Mouse (Mus musculus): ENCODE data around the gene Tead3.
"Not testable (repeated sequence)": the region's sequence is repeated elsewhere in the genome, so short reads cannot be mapped to it uniquely, and the experiment has no call there.

The Tead3 gene

DNA sequence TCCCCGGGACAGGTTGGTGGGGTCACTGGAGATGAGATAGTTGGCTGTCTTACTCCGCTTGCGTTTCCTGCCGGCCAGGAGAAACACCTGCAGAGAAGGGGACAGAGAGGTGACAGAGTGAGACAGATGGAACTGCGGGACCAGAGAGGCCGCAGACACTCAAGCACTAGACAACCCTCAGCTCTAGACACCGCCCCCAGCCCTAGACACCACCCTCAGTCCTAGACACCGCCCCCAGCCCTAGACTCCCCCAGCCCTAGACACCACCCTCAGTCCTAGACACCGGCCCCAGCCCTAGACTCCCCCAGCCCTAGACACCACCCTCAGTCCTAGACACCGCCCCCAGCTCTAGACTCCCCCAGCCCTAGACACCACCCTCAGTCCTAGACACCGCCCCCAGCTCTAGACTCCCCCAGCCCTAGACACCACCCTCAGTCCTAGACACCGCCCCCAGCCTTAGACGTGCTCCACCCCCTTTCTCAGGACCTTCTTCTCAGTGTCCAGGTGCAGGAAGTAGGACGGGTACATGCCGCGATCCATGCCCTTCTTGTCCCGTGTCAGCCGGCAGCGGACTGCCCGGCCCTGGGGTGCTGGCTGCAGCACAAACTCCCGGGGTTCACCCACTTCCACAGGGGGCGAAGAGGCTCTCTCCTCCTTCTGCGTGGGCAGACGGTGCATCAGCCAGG, 8.1 kb upstream of the Tead3 start:
- DNase-seq: not testable (repeated sequence)

DNA sequence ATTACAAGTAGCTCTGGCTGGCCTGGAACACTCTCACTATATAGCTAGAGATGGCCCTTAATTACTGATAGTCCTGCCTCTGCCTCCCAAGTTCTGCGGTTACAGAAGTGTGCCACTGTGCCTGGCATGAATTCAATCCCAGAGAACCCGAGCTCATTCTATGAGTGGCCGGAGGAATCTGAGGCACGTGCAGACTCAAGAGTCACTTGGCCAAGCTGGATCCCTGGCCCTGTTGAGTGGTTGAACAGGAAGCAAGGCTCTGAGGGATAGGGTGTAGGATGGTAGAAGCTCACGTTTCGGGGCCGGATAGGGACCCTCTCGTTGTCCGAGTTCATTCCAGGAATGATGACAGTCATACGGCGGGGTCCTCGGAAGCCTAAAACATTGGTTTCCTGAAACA, 5.3 kb upstream of the Tead3 start:
- no peak for DNase-seq

DNA sequence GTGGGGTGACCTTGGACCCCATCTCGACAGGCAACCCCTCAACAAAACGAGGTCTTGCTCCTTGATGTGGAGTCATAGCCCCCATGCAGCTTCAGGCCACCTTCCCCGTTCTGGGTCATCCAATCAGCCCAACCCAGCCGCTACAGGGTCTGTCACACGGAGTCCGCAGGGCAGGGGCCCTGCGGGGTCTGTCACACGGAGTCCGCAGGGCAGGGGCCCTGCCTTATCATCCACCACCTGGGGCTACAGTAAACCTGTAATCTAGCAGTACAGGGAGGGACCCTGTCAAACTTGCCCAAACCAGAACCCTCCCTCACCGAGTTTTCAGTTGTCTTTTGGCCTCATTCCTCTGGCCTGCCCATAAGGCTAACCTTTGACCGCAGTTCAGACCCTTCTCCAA, 1.4 kb upstream of the Tead3 start:
- no peak for DNase-seq

DNA sequence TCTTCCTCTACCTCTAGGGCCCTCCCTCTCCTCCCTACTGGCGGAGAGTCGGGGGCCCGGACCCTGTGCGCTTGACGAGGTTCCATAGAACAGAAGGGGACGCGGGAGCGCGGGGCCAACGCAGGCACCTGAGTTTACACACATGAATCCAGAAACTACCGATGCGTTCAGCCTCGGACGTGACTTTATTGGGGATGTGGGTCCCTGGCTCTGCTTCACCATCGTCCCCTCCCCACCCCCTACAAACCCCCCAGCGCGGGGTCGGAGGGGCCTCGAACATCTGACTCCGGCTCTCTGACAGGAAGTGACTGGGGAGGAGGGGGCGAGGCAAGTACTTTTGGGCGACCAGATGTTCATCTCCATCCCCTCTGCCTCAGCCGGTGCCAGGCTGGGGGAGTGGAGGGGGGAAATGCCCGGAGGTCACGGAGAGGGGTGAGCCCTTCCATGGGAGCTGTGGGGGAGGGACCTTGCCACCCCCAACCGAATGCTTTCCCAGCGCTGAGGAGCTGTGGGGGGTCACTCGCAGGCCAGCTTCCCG, 805 bp upstream of the Tead3 start:
- DNase-seq: no peak

DNA sequence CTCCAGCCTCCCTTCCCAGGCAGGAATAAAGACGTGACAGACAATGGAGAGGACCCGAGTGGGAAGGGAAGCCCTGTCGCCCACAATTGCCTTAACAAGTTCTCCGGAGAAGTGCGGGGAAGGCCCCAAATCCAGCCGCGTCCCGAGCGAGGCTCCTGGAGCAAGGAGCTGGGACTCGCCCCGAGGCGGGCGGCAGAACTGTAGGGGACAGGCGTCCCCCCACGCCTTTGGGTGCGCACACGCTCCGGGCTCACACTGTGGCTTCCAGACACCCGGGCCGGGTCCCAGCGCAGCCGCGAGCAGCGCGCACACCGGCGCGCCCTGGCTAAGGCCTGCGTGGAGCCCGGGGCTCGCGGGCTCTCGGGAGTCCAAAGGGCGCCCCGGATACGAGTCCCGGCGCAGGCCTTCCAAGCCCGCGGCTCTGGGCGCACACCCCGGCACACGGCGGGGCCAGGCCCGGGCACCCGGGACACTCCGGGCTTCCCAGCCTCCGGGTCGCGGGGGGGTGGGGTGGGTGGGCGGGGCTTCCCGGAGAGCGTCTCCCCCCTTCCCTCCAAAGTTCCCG, 634 bp downstream of the Tead3 start:
- DNase-seq: peak in 1 of 2 experiments; percentile 27

DNA sequence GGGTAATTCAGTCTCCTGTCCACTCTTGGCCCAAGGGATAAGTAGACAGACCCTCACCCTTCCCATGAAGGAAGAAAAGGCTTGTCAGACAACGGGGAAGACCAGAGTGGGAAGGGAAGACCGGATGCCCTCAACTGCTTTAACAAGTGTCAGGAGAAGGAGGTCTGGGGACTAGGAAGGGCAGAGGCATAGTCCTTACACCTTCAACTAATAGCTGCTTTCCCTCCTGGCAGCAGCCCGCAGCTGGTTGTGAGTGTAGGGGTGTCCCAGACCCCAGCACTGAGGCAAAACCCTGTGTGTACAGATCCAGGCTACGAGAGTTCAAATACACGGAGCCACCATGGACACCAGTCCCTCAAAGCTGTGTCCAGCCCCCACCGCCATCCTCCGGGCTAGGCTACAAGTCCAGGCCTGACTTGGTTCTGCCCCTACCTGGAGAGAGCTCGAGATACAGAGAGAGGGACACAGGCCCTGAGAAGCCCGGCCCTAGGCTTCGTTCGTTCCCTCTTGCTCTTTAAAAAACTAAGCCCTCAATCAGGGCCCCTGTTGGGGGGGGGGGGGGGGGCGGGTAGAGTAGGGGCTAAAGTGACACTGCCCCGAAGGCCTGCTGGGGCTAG, 1.2 kb downstream of the Tead3 start:
- no peak for DNase-seq

DNA sequence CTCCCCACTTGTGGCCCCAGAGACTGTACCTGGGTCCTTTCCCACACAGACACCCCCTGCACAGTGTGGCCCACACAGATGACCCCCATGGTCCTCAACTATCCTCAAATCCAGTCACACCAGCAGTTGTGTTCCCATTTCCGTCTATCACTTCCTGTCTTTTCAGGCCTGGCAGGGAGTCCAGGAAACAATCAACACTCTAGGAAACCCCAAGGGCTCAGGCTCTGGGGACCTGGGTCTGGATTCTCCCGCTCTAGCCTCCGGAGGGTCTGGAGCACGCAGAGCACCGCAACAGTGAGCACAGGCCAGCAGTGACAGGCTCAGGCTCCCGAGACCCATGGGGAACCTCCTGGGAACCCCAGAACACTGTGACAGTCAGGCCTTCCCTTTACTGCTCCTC, 2.4 kb downstream of the Tead3 start:
- DNase-seq: no peak

DNA sequence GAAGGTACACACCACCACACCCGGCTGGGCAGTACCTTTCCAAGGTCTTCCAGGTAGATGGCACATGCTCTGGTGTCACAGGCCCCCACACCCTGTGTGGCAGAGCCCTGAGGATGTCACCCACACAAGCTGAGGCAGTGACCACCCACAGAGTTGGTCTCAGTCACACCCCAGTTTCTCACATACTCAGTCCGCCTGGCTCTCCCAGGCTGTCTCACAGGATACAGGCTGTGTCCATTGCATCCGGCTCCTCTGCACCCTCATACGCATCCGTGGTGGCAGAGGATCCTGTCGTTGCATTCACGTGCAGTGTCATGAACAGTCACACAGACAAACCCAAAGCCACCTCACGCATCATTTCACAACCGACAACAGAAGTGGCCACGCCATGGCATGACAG, 3.3 kb downstream of the Tead3 start:
- DNase-seq: no peak

DNA sequence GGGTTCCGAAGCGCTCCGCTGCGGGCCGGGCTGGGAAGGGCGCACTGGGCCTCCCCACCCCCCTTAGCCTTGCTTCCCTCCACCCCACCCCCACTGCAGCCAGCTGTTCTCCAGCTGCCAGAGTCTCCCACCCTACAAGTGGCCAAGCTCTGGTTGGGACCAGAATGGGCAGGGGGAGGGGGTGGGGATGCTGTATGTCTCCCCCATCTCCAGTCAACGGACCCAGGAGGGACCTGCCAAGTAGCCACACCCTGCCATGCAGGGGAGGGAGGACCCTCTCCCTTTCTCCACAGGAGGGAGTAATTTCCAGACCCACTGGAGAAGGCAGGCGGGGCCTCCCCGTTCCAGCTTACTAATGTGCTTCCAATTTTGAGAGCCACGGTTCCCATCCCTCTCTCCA, 4.7 kb downstream of the Tead3 start:
- DNase-seq: no peak

DNA sequence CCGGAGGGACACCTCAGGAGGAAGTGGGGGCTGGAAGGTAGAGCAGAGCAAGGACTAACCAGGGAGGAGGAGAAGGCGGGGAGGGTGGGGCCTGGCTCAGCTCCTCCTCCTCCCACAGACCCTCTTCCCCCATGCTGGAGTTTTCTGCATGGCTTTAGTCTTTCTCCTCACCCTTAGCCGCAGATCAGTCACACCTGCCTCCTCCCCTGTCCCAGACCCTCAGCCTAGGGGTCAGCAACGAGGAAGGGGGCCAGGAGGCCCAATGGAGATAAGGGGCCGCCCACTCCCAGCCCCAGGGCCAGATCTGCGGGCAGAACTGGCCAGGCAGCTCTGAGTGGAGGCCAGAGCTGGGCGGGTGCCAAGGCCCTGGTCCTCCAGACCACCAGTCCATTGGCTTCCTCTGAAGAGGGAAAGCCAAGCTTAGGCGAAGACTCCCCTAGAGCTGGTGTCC, 5.3 kb downstream of the Tead3 start:
- no peak for DNase-seq

DNA sequence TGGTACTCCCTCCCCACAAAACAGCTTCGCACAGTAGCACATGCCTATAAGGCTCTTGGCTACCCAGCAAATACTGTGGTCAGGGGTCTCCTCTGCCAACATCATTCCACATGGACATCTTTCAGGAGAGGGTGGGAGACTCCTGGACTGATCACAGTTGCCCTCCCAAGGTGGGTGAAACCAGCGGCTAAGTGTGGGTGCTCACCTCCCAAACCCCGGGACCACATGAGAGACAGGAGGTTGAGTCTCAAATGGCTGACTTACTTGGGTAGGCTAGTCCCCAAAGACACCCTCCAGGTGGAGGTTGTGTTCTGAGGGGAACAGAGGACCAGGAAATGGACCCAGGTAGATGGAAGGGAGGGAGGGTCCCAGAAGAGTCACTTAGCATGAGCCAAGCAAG, 5.9 kb downstream of the Tead3 start:
- DNase-seq: no peak

DNA sequence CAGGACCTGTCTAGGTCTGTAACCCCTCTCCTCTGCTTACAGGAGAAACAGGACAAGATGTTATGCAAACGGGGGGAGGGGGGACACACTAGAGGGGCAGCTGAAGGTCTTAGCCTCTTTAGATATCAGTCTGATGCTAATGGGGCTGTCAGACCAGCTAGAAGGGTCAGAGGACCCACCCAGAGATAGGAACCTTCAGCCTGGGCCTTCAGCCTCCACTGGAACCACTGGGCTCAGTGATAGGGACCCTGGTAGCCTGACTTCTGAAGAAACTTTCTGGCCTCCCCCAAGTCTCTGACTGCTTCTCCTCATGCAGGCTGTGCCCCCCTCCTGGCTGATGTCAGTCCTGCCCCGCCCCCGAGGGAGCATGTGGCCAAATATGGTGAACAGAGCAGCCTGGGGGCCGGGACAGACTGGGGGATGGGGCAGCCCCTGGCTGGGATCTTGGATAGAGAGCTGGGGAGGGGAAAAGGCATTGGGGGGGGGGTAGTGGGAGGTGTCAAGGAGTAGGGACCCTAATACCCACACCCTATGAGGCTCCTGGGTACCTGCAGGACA, 6.5 kb downstream of the Tead3 start:
- no peak for DNase-seq

DNA sequence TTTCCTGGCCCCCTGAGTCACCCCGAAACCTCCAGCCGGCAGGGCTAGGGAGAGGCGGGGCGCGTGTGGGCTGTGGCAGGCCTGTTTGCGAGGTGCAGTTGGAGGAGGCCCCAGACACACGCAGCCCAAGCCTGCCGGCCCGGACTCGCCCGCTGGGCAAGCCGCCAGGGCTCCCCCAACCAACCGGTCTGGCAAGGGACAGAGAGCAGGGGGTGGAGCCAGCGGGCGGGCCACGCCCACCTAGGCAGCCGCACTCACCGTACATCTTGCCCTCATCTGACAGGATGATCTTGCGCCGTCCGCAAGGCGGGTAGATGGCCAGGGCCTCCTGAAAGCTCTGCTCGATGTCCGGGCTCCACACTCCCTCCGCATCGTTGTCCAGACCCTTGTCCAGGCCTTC, 9.5 kb downstream of the Tead3 start:
- DNase-seq: peak; percentile 56 to 63

DNA sequence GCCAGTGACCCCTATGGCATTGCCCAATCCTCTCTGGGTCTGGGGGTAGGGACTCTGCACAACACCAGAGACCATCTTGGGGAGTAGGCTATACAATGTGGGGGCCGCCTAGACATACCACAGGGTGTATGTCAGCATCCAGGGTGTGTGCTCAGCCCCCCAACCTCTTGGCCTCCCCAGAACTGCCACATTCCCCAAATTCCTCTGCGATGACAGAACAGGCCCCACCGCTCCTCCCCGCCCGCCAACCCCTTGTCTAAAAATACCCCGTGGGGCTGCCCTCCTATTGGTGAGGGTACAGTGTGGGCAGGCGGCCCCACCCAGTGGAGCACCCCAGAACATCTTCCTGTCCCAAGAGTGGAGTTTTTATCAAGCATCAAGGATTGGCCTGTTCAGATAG, 10.0 kb downstream of the Tead3 start:
- no peak for DNase-seq

DNA sequence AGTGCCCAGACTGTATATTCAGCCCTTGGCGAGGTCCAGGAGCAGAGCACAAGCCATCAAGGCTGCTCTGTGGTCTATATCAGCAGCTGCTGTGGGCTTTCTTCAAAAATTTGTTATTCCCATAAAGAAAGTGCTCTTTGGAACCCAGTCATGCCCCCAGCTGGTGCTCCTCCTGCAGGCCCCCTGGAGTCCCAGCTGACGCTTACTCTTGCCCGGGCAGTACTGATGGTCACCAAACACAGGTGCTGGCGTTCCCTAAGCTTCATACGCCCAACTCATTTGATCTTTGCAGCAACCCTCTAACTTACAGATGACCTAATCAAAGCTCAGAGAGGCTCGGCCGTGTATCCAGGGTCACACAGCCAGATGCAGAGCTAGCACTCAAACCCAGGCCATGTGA, 13.1 kb downstream of the Tead3 start:
- DNase-seq: no peak

DNA sequence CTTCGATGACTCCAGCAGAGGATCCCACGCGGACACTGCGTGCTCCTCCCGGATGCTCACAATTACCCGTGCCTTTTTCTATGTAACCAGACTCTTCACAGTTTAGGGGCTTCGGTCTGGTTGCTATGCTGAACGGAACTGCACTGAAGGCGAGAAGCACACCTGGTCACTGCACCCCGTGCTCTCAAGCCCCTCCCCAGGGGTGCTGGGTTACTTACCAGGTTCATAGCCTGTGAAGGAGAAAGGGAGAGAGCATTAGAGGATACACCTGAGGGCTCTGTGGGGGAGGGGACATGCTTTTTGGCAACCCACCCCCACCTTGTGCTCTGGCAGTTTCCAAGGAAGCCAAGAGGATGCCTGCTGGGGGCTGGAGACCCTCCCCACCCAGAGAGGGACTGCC, 15.3 kb downstream of the Tead3 start:
- no peak for DNase-seq

DNA sequence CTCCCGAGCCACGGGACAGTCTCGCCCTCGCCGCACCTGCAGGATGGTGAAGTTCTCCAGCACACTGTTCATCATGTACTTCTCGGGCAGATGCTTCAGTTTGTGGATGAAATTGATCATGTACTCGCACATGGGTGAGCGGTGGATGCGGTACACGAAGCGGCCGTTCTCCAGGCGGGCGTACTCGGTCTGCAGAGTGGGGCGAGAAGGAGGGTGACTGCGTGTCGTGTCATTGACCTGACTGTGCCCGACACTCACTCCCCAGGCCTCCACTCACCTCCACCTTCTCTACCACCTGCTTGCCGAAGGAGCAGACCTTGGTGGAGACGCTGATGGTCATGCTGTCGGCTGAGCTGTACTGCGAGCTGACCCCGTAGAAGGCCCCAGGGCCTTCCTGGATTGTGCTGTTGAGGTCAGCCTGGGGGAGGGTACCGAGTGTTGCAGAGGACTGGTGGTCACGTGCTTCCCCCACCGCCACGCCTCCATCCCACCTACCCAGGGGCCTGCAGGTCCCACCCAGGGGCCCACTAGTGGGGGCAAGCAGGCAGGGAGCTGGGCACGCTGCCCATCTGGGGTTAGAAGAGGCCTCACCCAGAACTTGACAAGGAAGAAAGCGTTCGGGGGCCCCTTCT, 17.6 kb downstream of the Tead3 start:
- no peak for DNase-seq

DNA sequence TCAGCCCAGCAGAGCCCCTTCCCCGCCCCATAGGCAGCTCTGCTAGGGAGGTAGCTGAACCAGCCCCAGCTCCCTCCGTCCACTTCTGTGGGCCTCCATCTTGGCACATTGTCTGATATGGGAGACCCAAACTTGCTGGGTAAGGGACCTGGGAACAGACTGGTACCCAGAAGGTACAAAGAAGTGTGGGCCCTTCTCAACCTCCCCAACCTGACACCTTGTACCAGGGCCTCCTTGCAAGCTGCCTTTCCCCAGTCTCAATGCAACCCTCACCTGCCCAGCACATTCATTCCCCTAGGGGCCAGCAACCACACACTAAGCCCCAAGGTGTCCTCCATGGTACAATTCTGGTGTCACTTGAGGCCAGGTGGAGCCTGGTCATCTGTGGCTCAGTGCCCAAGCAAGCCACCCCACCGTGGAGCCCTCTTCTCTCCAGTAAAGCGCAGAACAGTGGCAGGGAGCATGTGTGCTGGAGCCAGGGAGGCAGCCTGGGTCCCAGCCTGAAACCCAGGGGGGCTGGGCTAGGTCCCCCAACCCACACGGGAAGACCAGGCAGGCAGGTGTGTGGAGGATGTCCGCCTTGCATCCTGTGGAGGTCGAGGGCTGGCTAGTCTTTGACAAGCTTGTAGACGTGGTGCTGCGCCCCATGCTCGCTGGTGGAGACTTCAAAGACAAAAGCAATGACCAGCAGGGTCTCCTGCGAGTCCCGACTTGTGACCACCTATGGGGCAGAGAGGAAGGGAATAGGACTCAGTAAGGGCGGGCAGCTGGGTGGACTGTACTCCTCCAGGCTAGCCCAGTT, 18.3 kb downstream of the Tead3 start:
- no peak for DNase-seq

DNA sequence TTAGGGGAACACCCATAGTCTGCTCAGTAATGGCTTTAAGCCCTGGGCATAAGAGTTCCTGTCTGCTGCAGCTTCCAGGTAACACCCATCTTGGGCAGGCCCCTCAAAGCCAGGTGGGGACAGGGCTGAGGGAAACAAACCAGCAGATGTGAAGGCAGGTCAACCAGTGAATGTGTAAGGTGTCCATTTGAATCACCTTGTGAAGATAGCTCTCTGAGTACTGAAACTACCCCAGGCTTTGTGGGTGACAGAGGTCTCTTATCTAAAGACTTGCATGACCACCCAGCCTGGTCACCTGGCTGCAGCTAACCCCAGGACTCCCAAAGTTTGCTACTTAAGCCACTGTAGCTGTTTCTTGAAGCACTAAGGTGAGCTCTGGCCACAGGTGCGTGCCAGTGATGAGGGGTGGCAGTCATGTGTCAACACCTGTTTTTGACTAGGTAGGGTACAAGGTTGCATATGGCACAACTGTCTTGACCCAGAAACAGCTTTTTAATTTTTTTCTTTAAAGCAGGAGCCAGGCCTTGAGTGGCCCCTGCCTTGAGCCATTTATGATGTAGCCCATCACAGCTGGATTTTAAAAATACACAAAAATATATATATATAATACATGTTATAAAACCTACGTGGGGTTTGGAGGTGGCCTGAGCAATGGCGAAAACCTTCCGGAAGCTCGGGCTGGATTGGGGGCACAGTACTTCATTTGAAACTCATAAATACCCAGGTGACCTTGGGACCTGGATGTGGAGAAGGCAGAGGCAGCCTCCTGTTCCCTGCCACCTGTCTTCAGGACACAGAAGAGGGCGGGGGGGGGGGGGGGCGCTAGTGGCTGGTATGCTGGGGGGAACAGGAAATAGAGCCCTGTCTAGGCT, 19.1 kb downstream of the Tead3 start:
- no peak for DNase-seq

DNA sequence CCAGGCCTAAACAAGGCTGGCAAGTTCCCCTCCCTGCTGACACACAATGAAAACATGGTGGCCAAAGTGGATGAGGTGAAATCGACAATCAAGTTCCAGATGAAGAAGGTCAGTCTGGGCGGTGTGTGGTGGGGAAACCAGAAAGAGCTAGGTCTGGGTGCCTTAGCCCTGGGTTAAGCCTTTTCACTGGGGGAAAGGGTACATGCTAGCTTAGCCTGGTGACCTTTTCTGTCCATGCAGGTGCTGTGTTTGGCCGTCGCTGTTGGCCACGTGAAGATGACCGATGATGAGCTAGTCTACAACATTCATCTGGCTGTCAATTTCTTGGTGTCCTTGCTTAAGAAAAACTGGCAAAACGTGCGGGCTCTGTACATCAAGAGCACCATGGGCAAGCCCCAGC, 20.0 kb downstream of the Tead3 start:
- DNase-seq: not testable (repeated sequence)

DNA sequence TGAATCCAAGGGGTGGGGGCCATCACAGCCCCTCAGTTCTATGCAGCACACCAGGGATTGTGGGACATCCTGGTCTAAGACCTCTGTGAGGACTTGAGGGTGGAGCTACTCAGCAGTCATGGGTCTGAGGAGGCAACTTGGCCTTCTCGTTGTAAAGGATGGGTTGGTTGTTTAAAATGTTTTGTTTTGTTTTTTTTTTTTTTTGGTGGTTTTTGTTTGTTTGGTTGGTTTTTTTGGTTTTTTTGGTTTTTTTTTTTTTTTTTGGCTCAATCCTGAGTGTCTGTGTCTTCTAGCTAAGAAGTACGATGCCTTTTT, 20.4 kb downstream of the Tead3 start:
- no peak for DNase-seq

Measured in B cell, adult 2 months (primary cell).